Mouse (Mus musculus) naive thymus-derived CD4-positive, alpha-beta T cell, adult 2 months (primary cell): ENCODE data around the gene Pdzrn4.

Experiments used
- DNase-seq: peaks from one replicate; pipeline ENCODE4 v3.0.0-alpha.2; 2011; ENCODE audit warnings: low read depth

Gene Pdzrn4

GRCm38 (mm10) chr15:92587431-92587830 lies 190.8 kb downstream of the Pdzrn4 start:
- DNase-seq: no peak

GRCm38 (mm10) chr15:92594721-92595120 lies 198.0 kb downstream of the Pdzrn4 start:
- no peak for DNase-seq

GRCm38 (mm10) chr15:92597011-92597780 lies 200.5 kb downstream of the Pdzrn4 start:
- no peak for DNase-seq

- DNase-seq: no peak
Measured at GRCm38 (mm10) chr15:92598380-92599295, 202.0 kb downstream of the Pdzrn4 start.

- no peak for DNase-seq
Measured at GRCm38 (mm10) chr15:92599381-92599780, 202.7 kb downstream of the Pdzrn4 start.

- no peak for DNase-seq
Measured at GRCm38 (mm10) chr15:92610866-92611265, 214.2 kb downstream of the Pdzrn4 start.

- no peak for DNase-seq
Measured at GRCm38 (mm10) chr15:92612386-92612785, 215.7 kb downstream of the Pdzrn4 start.

GRCm38 (mm10) chr15:92613228-92613627 lies 216.5 kb downstream of the Pdzrn4 start:
- DNase-seq: no peak

- no peak for DNase-seq
Measured at GRCm38 (mm10) chr15:92621731-92622234, 225.1 kb downstream of the Pdzrn4 start.

- no peak for DNase-seq
Measured at GRCm38 (mm10) chr15:92622323-92622722, 225.6 kb downstream of the Pdzrn4 start.

- no peak for DNase-seq
Measured at GRCm38 (mm10) chr15:92629172-92629571, 232.5 kb downstream of the Pdzrn4 start.

- no peak for DNase-seq
Measured at GRCm38 (mm10) chr15:92634044-92634610, 237.4 kb downstream of the Pdzrn4 start.

GRCm38 (mm10) chr15:92640212-92641082 lies 243.8 kb downstream of the Pdzrn4 start:
- DNase-seq: no peak

GRCm38 (mm10) chr15:92671279-92672051 lies 274.8 kb downstream of the Pdzrn4 start:
- DNase-seq: no peak

GRCm38 (mm10) chr15:92676096-92676495 lies 279.4 kb downstream of the Pdzrn4 start:
- DNase-seq: no peak

GRCm38 (mm10) chr15:92678377-92678776 lies 281.7 kb downstream of the Pdzrn4 start:
- DNase-seq: no peak

- no peak for DNase-seq
Measured at GRCm38 (mm10) chr15:92679541-92679940, 282.9 kb downstream of the Pdzrn4 start.

GRCm38 (mm10) chr15:92696276-92696956 lies 299.7 kb downstream of the Pdzrn4 start:
- DNase-seq: no peak

GRCm38 (mm10) chr15:92704146-92704545 lies 307.5 kb downstream of the Pdzrn4 start:
- DNase-seq: no peak

GRCm38 (mm10) chr15:92738676-92739075 lies 342.0 kb downstream of the Pdzrn4 start:
- DNase-seq: no peak
